Mouse (Mus musculus) limb, embryonic 11.5 days (tissue): ENCODE measurements around the gene Lrfn3. TPM values are rescaled to one million over a fixed set of nuclear protein-coding genes. Genes with fewer than 3 reads are reported as not detected.

Experiments
- ATAC-seq: fragments of 200-750 bp; cut with Nextera tagmentation; 2 replicates; pipeline ENCODE4 v1.8.0; 2017; ENCODE audit warnings: low read depth; ENCODE audit not compliant: insufficient number of reproducible peaks, low FRiP score, low TSS enrichment
- DNase-seq: peaks from one replicate; pipeline ENCODE4 v3.0.0-alpha.2; 2015; ENCODE audit warnings: low spot score
- H3K27ac ChIP-seq: fragments of 300-500 bp; sonication (generic); replicated peaks from 2 replicates; pipeline ENCODE4 v1.5.1; 2014; ENCODE audit warnings: low read depth, mild to moderate bottlenecking, low read length
- H3K27me3 ChIP-seq: fragments of 300-500 bp; sonication (generic); 2 replicates; pipeline ENCODE4 v1.6.1; 2014; ENCODE audit warnings: mild to moderate bottlenecking, low read length, mixed read lengths; ENCODE audit not compliant: control insufficient read depth, insufficient read depth
- H3K36me3 ChIP-seq: fragments of 300-500 bp; sonication (generic); 2 replicates; pipeline ENCODE4 v1.6.1; 2014; ENCODE audit warnings: mild to moderate bottlenecking, low read length, moderate library complexity, mixed read lengths; ENCODE audit not compliant: control insufficient read depth, insufficient read depth
- H3K4me1 ChIP-seq: fragments of 300-500 bp; sonication (generic); 2 replicates; pipeline ENCODE4 v1.6.1; 2014; ENCODE audit warnings: low read length, mixed read lengths; ENCODE audit not compliant: control insufficient read depth, insufficient read depth
- H3K4me2 ChIP-seq: fragments of 300-500 bp; sonication (generic); 2 replicates; pipeline ENCODE4 v1.6.1; 2014; ENCODE audit warnings: low read depth, mild to moderate bottlenecking, moderate library complexity; ENCODE audit not compliant: severe bottlenecking
- H3K4me3 ChIP-seq: fragments of 300-500 bp; sonication (generic); 2 replicates; pipeline ENCODE4 v1.5.1; 2014; ENCODE audit warnings: low read depth, low read length
- H3K9ac ChIP-seq: fragments of 300-500 bp; sonication (generic); 2 replicates; pipeline ENCODE4 v1.6.1; 2014; ENCODE audit warnings: mild to moderate bottlenecking, low read length
- H3K9me3 ChIP-seq: fragments of 300-500 bp; sonication (generic); 2 replicates; pipeline ENCODE4 v1.6.1; 2016; ENCODE audit warnings: low read length; ENCODE audit not compliant: control insufficient read depth
- WGBS: fragments of 180-500 bp; shearing (Covaris S2); extraction: QIAGEN DNeasy Blood & Tissue Kit; methylation state at CpG from one replicate; pipeline ENCODE4 v1.1.7; 2014; 5-methylcytosine and 5-hydroxymethylcytosine counted together
- polyA plus RNA-seq: library from polyadenylated mRNA; unstranded; fragments of >200 nt; fragmentation: Nextera tagmentation; extraction: Ambion mirVana; gene quantifications from 2 replicates; pipeline ENCODE4 v1.2.1, GENCODE M21; 2014

Lrfn3 gene
- 4.9 and 5.0 TPM in 2 replicates for polyA plus RNA-seq

GRCm38 (mm10) chr7:30362652-30363343, at the start of gene Lrfn3:
Gene Lrfn3, minus strand, starts transcription at chr7:30362772.
- H3K4me2 ChIP-seq, result peak within 1 kb of the TSS; percentile 87
- ATAC-seq (peak; percentile 50; the same call in 1 of the 2 replicates), DNase-seq (peak; percentile 77)
- no peaks in the 10 kb centered on the region for H3K9me3 ChIP-seq
- 2% methylated on average over 45 of the region's 55 CpGs for WGBS
- no peak within 1 kb of the TSS for H3K27ac ChIP-seq
- H3K9ac ChIP-seq, result peak within 1 kb of the TSS; percentile 88
- peaks cover 14% of the 10 kb centered on the region; the same call in 1 of the 2 replicates for H3K4me1 ChIP-seq
- peak within 1 kb of the TSS; percentile 73 for H3K4me3 ChIP-seq
- H3K36me3 ChIP-seq, result no peaks in the 10 kb centered on the region
- no peaks in the 10 kb centered on the region for H3K27me3 ChIP-seq

- no peak overlapping the region for H3K4me2 ChIP-seq
- no peaks in the 10 kb centered on the region for H3K4me1 ChIP-seq
- ATAC-seq, result no peak
- no peak overlapping the region for H3K9ac ChIP-seq
- 82% methylated on average over 3 of the region's 3 CpGs for WGBS
- H3K27ac ChIP-seq, result no peak overlapping the region
- no peaks in the 10 kb centered on the region for H3K27me3 ChIP-seq
- H3K9me3 ChIP-seq, result no peaks in the 10 kb centered on the region
- no peaks in the 10 kb centered on the region for H3K36me3 ChIP-seq
- no peak for DNase-seq
- H3K4me3 ChIP-seq, result no peak overlapping the region
Observed at GRCm38 (mm10) chr7:30411023-30411422, 48.5 kb upstream of the Lrfn3 start.

GRCm38 (mm10) chr7:30409789-30410188, 47.2 kb upstream of the Lrfn3 start:
- no peak for DNase-seq
- ATAC-seq, result no peak
- H3K27me3 ChIP-seq, result no peaks in the 10 kb centered on the region
- no peak overlapping the region for H3K4me2 ChIP-seq
- no peaks in the 10 kb centered on the region for H3K9me3 ChIP-seq
- H3K4me1 ChIP-seq, result no peaks in the 10 kb centered on the region
- no peaks in the 10 kb centered on the region for H3K36me3 ChIP-seq
- no peak overlapping the region for H3K27ac ChIP-seq
- H3K9ac ChIP-seq, result no peak overlapping the region
- 34% methylated on average over 2 of the region's 2 CpGs for WGBS
- H3K4me3 ChIP-seq, result no peak overlapping the region

- Histone ChIP-seq H3K27ac (no peak overlapping the region), H3K4me2 (no peak overlapping the region), H3K9ac (no peak overlapping the region), H3K4me1 (no peaks in the 10 kb centered on the region), H3K4me3 (no peak overlapping the region), H3K9me3 (no peaks in the 10 kb centered on the region), H3K27me3 (no peaks in the 10 kb centered on the region), H3K36me3 (no peaks in the 10 kb centered on the region)
- ATAC-seq (no peak), DNase-seq (no peak)
- WGBS, result 74% methylated on average over 3 of the region's 3 CpGs
Observed at GRCm38 (mm10) chr7:30408639-30409038, 46.1 kb upstream of the Lrfn3 start.

GRCm38 (mm10) chr7:30402343-30402742, 39.8 kb upstream of the Lrfn3 start:
- Histone ChIP-seq H3K4me1 (no peaks in the 10 kb centered on the region), H3K27me3 (no peaks in the 10 kb centered on the region), H3K9ac (no peak overlapping the region), H3K4me3 (no peak overlapping the region), H3K27ac (no peak overlapping the region), H3K36me3 (no peaks in the 10 kb centered on the region), H3K4me2 (no peak overlapping the region), H3K9me3 (no peaks in the 10 kb centered on the region)
- ATAC-seq (no peak), DNase-seq (no peak)
- WGBS, result 74% methylated on average over 4 of the region's 4 CpGs

- no peak for ATAC-seq
- no peaks in the 10 kb centered on the region for H3K27me3 ChIP-seq
- WGBS, result 62% methylated on average over 7 of the region's 7 CpGs
- H3K9ac ChIP-seq, result no peak overlapping the region
- H3K4me3 ChIP-seq, result no peak overlapping the region
- H3K9me3 ChIP-seq, result no peaks in the 10 kb centered on the region
- H3K36me3 ChIP-seq, result no peaks in the 10 kb centered on the region
- no peaks in the 10 kb centered on the region for H3K4me1 ChIP-seq
- no peak for DNase-seq
- no peak overlapping the region for H3K4me2 ChIP-seq
- no peak overlapping the region for H3K27ac ChIP-seq
Observed at GRCm38 (mm10) chr7:30399671-30400070, 37.1 kb upstream of the Lrfn3 start.

- DNase-seq (no peak), ATAC-seq (no peak)
- Histone ChIP-seq H3K4me2 (no peak overlapping the region), H3K36me3 (no peaks in the 10 kb centered on the region), H3K9ac (no peak overlapping the region), H3K4me1 (no peaks in the 10 kb centered on the region), H3K9me3 (no peaks in the 10 kb centered on the region), H3K4me3 (no peak overlapping the region), H3K27ac (no peak overlapping the region), H3K27me3 (no peaks in the 10 kb centered on the region)
- WGBS, result 44% methylated on average over 2 of the region's 2 CpGs
Observed at GRCm38 (mm10) chr7:30394871-30395270, 32.3 kb upstream of the Lrfn3 start.

- WGBS, result 71% methylated on average over 11 of the region's 11 CpGs
- no peak for ATAC-seq
- no peaks in the 10 kb centered on the region for H3K36me3 ChIP-seq
- no peaks in the 10 kb centered on the region for H3K9me3 ChIP-seq
- H3K27me3 ChIP-seq, result no peaks in the 10 kb centered on the region
- H3K9ac ChIP-seq, result no peak overlapping the region
- H3K4me2 ChIP-seq, result no peak overlapping the region
- no peak overlapping the region for H3K27ac ChIP-seq
- H3K4me3 ChIP-seq, result no peak overlapping the region
- no peak for DNase-seq
- no peaks in the 10 kb centered on the region for H3K4me1 ChIP-seq
Observed at GRCm38 (mm10) chr7:30394379-30394778, 31.8 kb upstream of the Lrfn3 start.

- H3K9me3 ChIP-seq, result no peaks in the 10 kb centered on the region
- H3K4me1 ChIP-seq, result no peaks in the 10 kb centered on the region
- no peaks in the 10 kb centered on the region for H3K36me3 ChIP-seq
- 83% methylated on average over 4 of the region's 4 CpGs for WGBS
- no peak for ATAC-seq
- no peak overlapping the region for H3K4me3 ChIP-seq
- DNase-seq, result no peak
- H3K9ac ChIP-seq, result no peak overlapping the region
- H3K4me2 ChIP-seq, result no peak overlapping the region
- no peak overlapping the region for H3K27ac ChIP-seq
- no peaks in the 10 kb centered on the region for H3K27me3 ChIP-seq
Observed at GRCm38 (mm10) chr7:30393631-30394030, 31.1 kb upstream of the Lrfn3 start.
